Mouse (Mus musculus) kidney, adult 2 months (tissue): ENCODE results near the gene Sema4f. TPM values are rescaled to one million over a fixed set of nuclear protein-coding genes. Genes with fewer than 3 reads are reported as not detected.
A peak's percentile ranks its signal among the peaks of the same experiment; 100 is the strongest.

Experiments used
- DNase-seq: peaks from one replicate; pipeline ENCODE4 v3.0.0; 2021
- H3K27ac ChIP-seq: fragments of 200-500 bp; 2 replicates; pipeline ENCODE4 v1.5.1; 2012; ENCODE audit warnings: low read depth, low read length, control low read depth, inconsistent platforms; ENCODE audit not compliant: insufficient read depth
- H3K27me3 ChIP-seq: fragments of 200-500 bp; replicated peaks from 2 replicates; pipeline ENCODE4 v1.6.1; 2012; ENCODE audit warnings: mild to moderate bottlenecking, moderate library complexity, low read length, inconsistent platforms; ENCODE audit not compliant: control insufficient read depth, insufficient read depth
- H3K36me3 ChIP-seq: fragments of 200-500 bp; 2 replicates; pipeline ENCODE4 v1.6.1; 2012; ENCODE audit warnings: mild to moderate bottlenecking, moderate library complexity, low read length, inconsistent platforms; ENCODE audit not compliant: control insufficient read depth, insufficient read depth
- H3K4me1 ChIP-seq: fragments of 200-500 bp; 2 replicates; pipeline ENCODE4 v1.6.1; 2011; ENCODE audit warnings: low read length; ENCODE audit not compliant: control insufficient read depth, insufficient read depth
- H3K4me3 ChIP-seq: fragments of 200-500 bp; 2 replicates; pipeline ENCODE4 v1.5.1; 2011; ENCODE audit warnings: mild to moderate bottlenecking, low read depth, low read length, control low read depth; ENCODE audit not compliant: insufficient read depth
- CTCF ChIP-seq: fragments of 200-500 bp; conservative IDR thresholded peaks from 2 replicates; pipeline ENCODE4 v1.5.1; 2011; ENCODE audit warnings: low read depth, mild to moderate bottlenecking, control low read depth, low read length, moderate library complexity, mixed read lengths; ENCODE audit not compliant: insufficient read depth, insufficient read length
- POLR2A ChIP-seq: fragments of 200-500 bp; IDR thresholded peaks from one replicate; pipeline ENCODE4 v1.6.1; 2011; ENCODE audit warnings: low read depth, low read length, control low read depth
- WGBS: fragments of 180-500 bp; shearing (Covaris S2); methylation state at CpG from one replicate; pipeline ENCODE4 v1.1.7; 2018; 5-methylcytosine and 5-hydroxymethylcytosine counted together
- polyA plus RNA-seq: library from polyadenylated mRNA; depleted of rRNA; stranded (reverse); fragments of >200 nt; gene quantifications from 2 replicates; pipeline ENCODE4 v1.2.3, GENCODE M21; 2012

Gene Sema4f
- polyA plus RNA-seq, 1 experiment = 0.28 TPM

DNA sequence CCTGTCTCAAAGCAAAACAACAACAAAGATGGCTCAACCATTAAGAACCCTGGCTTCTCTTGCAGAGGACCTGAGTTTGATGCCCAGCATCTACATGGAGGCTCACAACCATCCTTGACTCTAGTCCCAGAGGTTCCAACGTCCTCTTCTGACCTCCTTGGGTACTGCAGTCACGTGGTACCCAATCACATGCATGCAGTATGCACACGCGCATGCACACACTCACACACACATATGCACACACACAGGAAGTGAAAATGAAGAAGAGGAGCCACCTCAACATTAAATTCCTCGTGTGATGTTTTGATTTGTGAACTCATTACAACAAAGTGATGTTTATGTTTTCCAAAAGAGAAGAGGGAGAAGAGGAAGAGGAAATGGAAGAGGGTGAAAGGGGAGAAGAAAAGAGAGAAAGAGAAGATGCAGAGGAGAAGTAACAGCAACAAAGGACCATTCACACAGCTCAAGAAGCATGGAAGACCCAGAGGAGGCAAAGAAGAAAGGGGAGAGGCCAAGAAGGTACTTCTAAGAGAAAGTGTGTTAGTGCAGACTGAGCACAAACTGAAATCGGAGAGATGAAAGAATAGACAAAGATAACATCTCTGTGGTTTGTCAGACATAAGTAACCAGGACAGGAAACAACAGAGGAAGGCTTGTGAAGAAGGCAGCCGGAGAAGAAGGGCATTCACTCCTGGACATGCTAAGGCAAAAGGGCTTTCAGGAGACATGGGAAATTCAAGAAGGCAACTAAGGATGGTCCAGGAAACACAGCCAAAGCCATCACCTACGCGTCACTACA lies 17.9 kb downstream of the Sema4f start:
- no peak for TF ChIP-seq POLR2A
- TF ChIP-seq CTCF = no peak
- Histone ChIP-seq H3K36me3 (no peaks in the 10 kb centered on the region), H3K27me3 (no peaks in the 10 kb centered on the region), H3K4me3 (no peak overlapping the region), H3K27ac (no peak overlapping the region), H3K4me1 (no peaks in the 10 kb centered on the region)
- no peak for DNase-seq
- 67% methylated on average over 9 of the region's 9 CpGs for WGBS

GRCm38 (mm10) chr6:82919520-82919919 lies 20.0 kb downstream of the Sema4f start:
- no peak for TF ChIP-seq POLR2A
- TF ChIP-seq CTCF = no peak
- 76% methylated on average over 8 of the region's 8 CpGs for WGBS
- no peak overlapping the region for H3K4me3 ChIP-seq

GRCm38 (mm10) chr6:82918371-82918770 lies 21.2 kb downstream of the Sema4f start:
- Histone ChIP-seq H3K4me1 (no peaks in the 10 kb centered on the region), H3K27ac (no peak overlapping the region), H3K4me3 (no peak overlapping the region), H3K36me3 (no peaks in the 10 kb centered on the region), H3K27me3 (no peaks in the 10 kb centered on the region)
- DNase-seq = no peak
- TF ChIP-seq POLR2A = no peak
- TF ChIP-seq CTCF = no peak
- WGBS = 82% methylated on average over 14 of the region's 14 CpGs

More at GRCm38 (mm10) chr6:82919520-82919919, 20.0 kb downstream of the Sema4f start:
- H3K27me3 ChIP-seq = no peaks in the 10 kb centered on the region
- no peaks in the 10 kb centered on the region for H3K4me1 ChIP-seq
- no peak for DNase-seq
- no peaks in the 10 kb centered on the region for H3K36me3 ChIP-seq
- H3K27ac ChIP-seq = no peak overlapping the region

DNA sequence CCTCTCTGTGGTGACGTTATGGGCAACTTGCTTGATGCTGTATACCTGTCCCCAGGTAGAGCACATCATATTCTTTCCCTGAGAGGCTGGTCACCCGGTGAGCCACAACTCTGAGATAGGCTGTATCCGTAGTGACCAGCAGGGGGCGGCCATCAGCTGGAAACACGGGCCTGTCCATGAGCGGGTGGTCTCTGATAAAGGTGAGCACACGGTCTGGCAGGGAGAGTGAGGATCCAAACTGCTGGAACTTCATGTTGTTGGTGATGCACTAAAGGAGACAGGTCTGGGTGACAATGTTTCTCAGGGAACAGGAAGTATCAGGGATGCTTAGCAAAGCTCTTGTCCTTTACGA lies 21.8 kb downstream of the Sema4f start:
- peak; percentile 27 for DNase-seq
- Histone ChIP-seq H3K27ac (no peak overlapping the region), H3K4me3 (no peak overlapping the region), H3K4me1 (no peaks in the 10 kb centered on the region), H3K27me3 (no peaks in the 10 kb centered on the region), H3K36me3 (no peaks in the 10 kb centered on the region)
- WGBS = 18% methylated on average over 8 of the region's 8 CpGs
- TF ChIP-seq POLR2A = no peak
- TF ChIP-seq CTCF = peak; percentile 63

DNA sequence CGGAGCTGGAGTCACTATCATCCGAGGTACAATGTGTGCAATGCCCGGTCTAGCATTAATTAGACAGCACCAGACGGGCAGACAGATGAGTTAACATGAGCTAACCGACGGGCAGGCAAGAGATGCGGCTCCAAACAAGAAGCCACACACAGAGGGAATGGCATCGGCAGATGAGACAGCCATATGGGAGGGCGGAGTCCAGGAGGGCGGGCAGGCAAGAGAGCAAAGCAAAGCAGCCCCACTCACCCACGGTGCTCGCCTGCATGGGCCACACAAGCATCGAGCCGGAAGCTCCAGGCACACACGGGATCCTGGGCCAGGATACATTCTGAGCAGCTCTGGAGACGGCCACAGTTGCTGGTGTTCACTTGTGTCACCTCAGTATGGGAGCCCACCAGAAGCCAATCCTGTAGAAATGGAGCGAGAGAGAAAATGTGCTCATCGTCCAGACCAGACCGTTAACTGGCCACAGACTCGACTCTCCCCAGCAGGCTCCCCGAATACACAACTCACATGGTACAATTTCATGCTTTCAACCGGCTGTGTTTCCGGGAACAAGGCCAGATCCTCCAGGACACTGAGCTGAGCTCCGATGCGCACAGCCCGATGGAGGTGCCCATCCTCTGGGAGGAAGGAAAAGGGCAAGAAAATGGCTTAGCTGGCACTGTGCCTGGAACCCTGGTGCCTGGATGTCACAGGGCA lies 22.3 kb downstream of the Sema4f start:
- no peak for DNase-seq
- no peak overlapping the region for H3K27ac ChIP-seq
- no peaks in the 10 kb centered on the region for H3K27me3 ChIP-seq
- no peak overlapping the region for H3K4me3 ChIP-seq
- 69% methylated on average over 26 of the region's 26 CpGs for WGBS
- no peaks in the 10 kb centered on the region for H3K36me3 ChIP-seq
- no peaks in the 10 kb centered on the region for H3K4me1 ChIP-seq
- TF ChIP-seq CTCF (no peak), POLR2A (no peak)

DNA sequence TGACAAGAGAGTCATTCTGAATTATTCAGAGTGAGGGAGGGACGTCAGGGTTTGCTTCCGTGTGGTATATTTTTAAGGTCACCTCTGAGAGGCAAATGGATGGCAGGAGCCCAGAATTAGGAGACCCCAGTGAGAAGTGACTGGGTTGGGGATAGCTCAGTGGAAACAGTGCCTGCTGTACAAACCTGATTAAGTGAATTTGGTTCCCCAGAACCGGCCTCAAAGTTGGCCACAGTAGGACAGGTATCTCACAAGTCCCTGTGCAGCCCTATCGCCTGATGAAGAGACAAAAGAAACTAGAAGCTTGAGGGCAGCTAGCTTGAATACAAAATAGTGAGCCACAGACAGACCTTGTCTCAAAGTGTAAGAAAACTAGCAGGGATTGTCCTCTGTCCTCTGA lies 23.1 kb downstream of the Sema4f start:
- 82% methylated on average over 4 of the region's 4 CpGs for WGBS
- Histone ChIP-seq H3K27ac (no peak overlapping the region), H3K4me3 (no peak overlapping the region), H3K27me3 (no peaks in the 10 kb centered on the region), H3K4me1 (no peaks in the 10 kb centered on the region), H3K36me3 (no peaks in the 10 kb centered on the region)
- DNase-seq = no peak
- TF ChIP-seq CTCF (no peak), POLR2A (no peak)

DNA sequence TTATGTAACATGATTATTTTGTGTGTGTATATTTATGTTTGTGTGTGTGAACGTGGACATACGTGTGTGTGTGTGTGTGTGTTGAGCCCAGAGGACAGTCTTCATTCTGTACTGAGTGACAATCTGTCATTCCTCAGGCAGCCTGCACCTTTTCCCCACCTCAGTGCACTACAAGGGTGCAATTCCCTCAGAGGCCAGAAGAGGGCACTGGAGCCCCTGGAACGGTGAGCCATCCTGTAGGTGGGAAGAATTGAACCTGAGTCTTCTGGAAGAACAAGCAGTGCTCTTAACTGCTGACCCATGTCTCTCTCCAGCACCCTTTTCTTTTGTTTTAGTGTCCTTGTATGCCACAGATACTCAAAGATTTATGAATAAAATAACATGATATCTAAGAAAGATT lies 23.7 kb downstream of the Sema4f start:
- TF ChIP-seq POLR2A (no peak), CTCF (peak; percentile 86)
- 18% methylated on average over 3 of the region's 3 CpGs for WGBS
- no peaks in the 10 kb centered on the region for H3K36me3 ChIP-seq
- DNase-seq = peak; percentile 47
- H3K4me1 ChIP-seq = no peaks in the 10 kb centered on the region
- H3K27me3 ChIP-seq = no peaks in the 10 kb centered on the region
- no peak overlapping the region for H3K27ac ChIP-seq
- H3K4me3 ChIP-seq = no peak overlapping the region
